Mouse (Mus musculus) intestine, embryonic 14.5 days (tissue): ENCODE results near the gene Vps4a. TPM values are rescaled to one million over a fixed set of nuclear protein-coding genes. Genes with fewer than 3 reads are reported as not detected.
"Not testable (repeated sequence)": the region's sequence is repeated elsewhere in the genome, so short reads cannot be mapped to it uniquely, and the experiment has no call there.

Source experiments
- ATAC-seq: fragments of 200-750 bp; cut with Nextera tagmentation; replicated peaks from 2 replicates; pipeline ENCODE4 v1.8.0; 2017; ENCODE audit warnings: low read depth, moderate number of reproducible peaks, moderate TSS enrichment, moderate library complexity; ENCODE audit not compliant: low FRiP score, low TSS enrichment
- DNase-seq: peaks from one replicate; pipeline ENCODE4 v3.0.0-alpha.2; 2018; ENCODE audit warnings: low spot score
- H3K27ac ChIP-seq: fragments of 300-500 bp; sonication (generic); 2 replicates; pipeline ENCODE4 v1.5.1; 2014; ENCODE audit warnings: low read depth, mild to moderate bottlenecking, control low read depth
- H3K27me3 ChIP-seq: fragments of 300-500 bp; sonication (generic); replicated peaks from 2 replicates; pipeline ENCODE4 v1.6.1; 2014; ENCODE audit warnings: low read length, control low read depth; ENCODE audit not compliant: control insufficient read depth, insufficient read depth
- H3K36me3 ChIP-seq: fragments of 300-500 bp; sonication (generic); 2 replicates; pipeline ENCODE4 v1.6.1; 2014; ENCODE audit warnings: low read length, control low read depth; ENCODE audit not compliant: control insufficient read depth, insufficient read depth
- H3K4me1 ChIP-seq: fragments of 300-500 bp; sonication (generic); replicated peaks from 2 replicates; pipeline ENCODE4 v1.6.1; 2014; ENCODE audit warnings: low read length, control low read depth, mixed read lengths; ENCODE audit not compliant: control insufficient read depth, insufficient read depth
- H3K4me2 ChIP-seq: fragments of 300-500 bp; sonication (generic); 2 replicates; pipeline ENCODE4 v1.6.1; 2014; ENCODE audit warnings: low read length
- H3K4me3 ChIP-seq: fragments of 300-500 bp; sonication (generic); 2 replicates; pipeline ENCODE4 v1.5.1; 2014; ENCODE audit warnings: low read depth, low read length, control low read depth, mixed read lengths
- H3K9ac ChIP-seq: fragments of 300-500 bp; sonication (generic); 2 replicates; pipeline ENCODE4 v1.6.1; 2014; ENCODE audit warnings: mild to moderate bottlenecking, low read length
- H3K9me3 ChIP-seq: fragments of 300-500 bp; sonication (generic); 2 replicates; pipeline ENCODE4 v1.6.1; 2016; ENCODE audit warnings: low read length, control low read depth; ENCODE audit not compliant: control insufficient read depth
- WGBS: fragments of 180-500 bp; shearing (Covaris S2); extraction: QIAGEN DNeasy Blood & Tissue Kit; methylation state at CpG from one replicate; pipeline ENCODE4 v1.1.7; 2014; 5-methylcytosine and 5-hydroxymethylcytosine counted together
- polyA plus RNA-seq: library from polyadenylated mRNA; unstranded; fragments of >200 nt; fragmentation: Nextera tagmentation; extraction: Ambion mirVana; gene quantifications from 2 replicates; pipeline ENCODE4 v1.2.1, GENCODE M21; 2014

Gene Vps4a
- 64.2 and 68.3 TPM in 2 replicates for polyA plus RNA-seq

- H3K9ac ChIP-seq, result peak within 1 kb of the TSS; percentile 91
- peaks cover 10% of the 10 kb centered on the region for H3K4me1 ChIP-seq
- no peaks in the 10 kb centered on the region; the same call in 1 of the 2 replicates for H3K36me3 ChIP-seq
- peak; percentile 99 for DNase-seq
- peak; percentile 96 for ATAC-seq
- peak within 1 kb of the TSS; percentile 96 for H3K4me3 ChIP-seq
- no peaks in the 10 kb centered on the region for H3K27me3 ChIP-seq
- peak within 1 kb of the TSS; percentile 57 for H3K4me2 ChIP-seq
- H3K9me3 ChIP-seq, result no peaks in the 10 kb centered on the region
- 4% methylated on average over 63 of the region's 66 CpGs for WGBS
- H3K27ac ChIP-seq, result peak within 1 kb of the TSS; percentile 59
These were observed at the start of gene Vps4a for GRCm38 (mm10) chr8:107030650-107031576. TSS of gene Vps4a (plus strand) at chr8:107031222.

GRCm38 (mm10) chr8:106985404-106985821 is 45.6 kb upstream of the Vps4a start:
- no peak for DNase-seq
- no peak overlapping the region for H3K9ac ChIP-seq
- no peak overlapping the region for H3K4me3 ChIP-seq
- H3K27me3 ChIP-seq, result no peaks in the 10 kb centered on the region
- ATAC-seq, result no peak
- 76% methylated on average over 9 of the region's 9 CpGs for WGBS
- no peak overlapping the region for H3K27ac ChIP-seq
- H3K36me3 ChIP-seq, result peaks cover 20% of the 10 kb centered on the region; the same call in 1 of the 2 replicates
- no peaks in the 10 kb centered on the region for H3K4me1 ChIP-seq
- no peak overlapping the region for H3K4me2 ChIP-seq
- H3K9me3 ChIP-seq, result no peaks in the 10 kb centered on the region

GRCm38 (mm10) chr8:106985951-106986350 is 45.1 kb upstream of the Vps4a start:
- Histone ChIP-seq H3K4me3 (no peak overlapping the region), H3K4me2 (no peak overlapping the region), H3K4me1 (no peaks in the 10 kb centered on the region), H3K27ac (no peak overlapping the region), H3K36me3 (peaks cover 21% of the 10 kb centered on the region), H3K27me3 (no peaks in the 10 kb centered on the region), H3K9me3 (no peaks in the 10 kb centered on the region), H3K9ac (no peak overlapping the region)
- no peak for DNase-seq
- no peak for ATAC-seq

- Histone ChIP-seq H3K4me2 (no peak overlapping the region), H3K36me3 (peaks cover 22% of the 10 kb centered on the region), H3K9ac (no peak overlapping the region), H3K9me3 (no peaks in the 10 kb centered on the region), H3K4me1 (no peaks in the 10 kb centered on the region), H3K27ac (no peak overlapping the region), H3K4me3 (no peak overlapping the region), H3K27me3 (no peaks in the 10 kb centered on the region)
- ATAC-seq (no peak), DNase-seq (no peak)
These were observed 43.5 kb upstream of the Vps4a start for GRCm38 (mm10) chr8:106987557-106987956.

GRCm38 (mm10) chr8:106991393-106991792 is 39.6 kb upstream of the Vps4a start:
- no peak overlapping the region for H3K4me2 ChIP-seq
- DNase-seq (no peak), ATAC-seq (no peak)
- no peaks in the 10 kb centered on the region for H3K9me3 ChIP-seq
- no peaks in the 10 kb centered on the region for H3K27me3 ChIP-seq
- no peak overlapping the region for H3K27ac ChIP-seq
- peaks cover 20% of the 10 kb centered on the region for H3K36me3 ChIP-seq
- no peak overlapping the region for H3K9ac ChIP-seq
- 96% methylated on average over 7 of the region's 7 CpGs for WGBS
- H3K4me3 ChIP-seq, result no peak overlapping the region
- no peaks in the 10 kb centered on the region for H3K4me1 ChIP-seq

- H3K36me3 ChIP-seq, result peaks cover 36% of the 10 kb centered on the region
- not testable (repeated sequence) for H3K4me3 ChIP-seq, H3K27me3 ChIP-seq
These were observed 34.7 kb upstream of the Vps4a start for GRCm38 (mm10) chr8:106996339-106996738.

GRCm38 (mm10) chr8:106997416-106997815 is 33.6 kb upstream of the Vps4a start:
- H3K27ac ChIP-seq, result no peak overlapping the region
- H3K9me3 ChIP-seq, result no peaks in the 10 kb centered on the region
- H3K4me1 ChIP-seq, result no peaks in the 10 kb centered on the region
- no peaks in the 10 kb centered on the region for H3K27me3 ChIP-seq
- 85% methylated on average over 4 of the region's 4 CpGs for WGBS
- H3K36me3 ChIP-seq, result peaks cover 30% of the 10 kb centered on the region
- H3K4me2 ChIP-seq, result no peak overlapping the region
- H3K4me3 ChIP-seq, result no peak overlapping the region
- ATAC-seq (no peak), DNase-seq (no peak)
- no peak overlapping the region for H3K9ac ChIP-seq

More at GRCm38 (mm10) chr8:106996339-106996738, 34.7 kb upstream of the Vps4a start:
- not testable (repeated sequence) for H3K4me2 ChIP-seq, ATAC-seq, DNase-seq, H3K4me1 ChIP-seq, H3K9ac ChIP-seq, H3K9me3 ChIP-seq, H3K27ac ChIP-seq
- WGBS, result 86% methylated on average over 4 of the region's 4 CpGs

GRCm38 (mm10) chr8:106999068-106999467 is 32.0 kb upstream of the Vps4a start:
- H3K27me3 ChIP-seq, result no peaks in the 10 kb centered on the region
- H3K27ac ChIP-seq, result no peak overlapping the region
- H3K4me2 ChIP-seq, result no peak overlapping the region
- H3K4me1 ChIP-seq, result no peaks in the 10 kb centered on the region
- 94% methylated on average over 1 of the region's 1 CpGs for WGBS
- DNase-seq, result no peak
- ATAC-seq, result no peak
- no peak overlapping the region for H3K4me3 ChIP-seq
- no peak overlapping the region for H3K9ac ChIP-seq
- H3K36me3 ChIP-seq, result peaks cover 34% of the 10 kb centered on the region
- H3K9me3 ChIP-seq, result no peaks in the 10 kb centered on the region

- no peak overlapping the region for H3K4me3 ChIP-seq
- no peak overlapping the region for H3K4me2 ChIP-seq
- no peak overlapping the region for H3K9ac ChIP-seq
- 33% methylated on average over 5 of the region's 5 CpGs for WGBS
- no peaks in the 10 kb centered on the region for H3K9me3 ChIP-seq
- DNase-seq, result peak; percentile 93
- peaks cover 31% of the 10 kb centered on the region for H3K36me3 ChIP-seq
- H3K4me1 ChIP-seq, result no peaks in the 10 kb centered on the region
- H3K27ac ChIP-seq, result no peak overlapping the region
- ATAC-seq, result peak; percentile 82
- no peaks in the 10 kb centered on the region for H3K27me3 ChIP-seq
These were observed 28.5 kb upstream of the Vps4a start for GRCm38 (mm10) chr8:107002532-107002931.
